Mouse (Mus musculus) midbrain, embryonic 11.5 days (tissue): ENCODE measurements around the gene Cdc34b. TPM values are rescaled to one million over a fixed set of nuclear protein-coding genes. Genes with fewer than 3 reads are reported as not detected.

Experiments used
- ATAC-seq: fragments of 200-750 bp; cut with Nextera tagmentation; 2 replicates; pipeline ENCODE4 v1.8.0; 2017; ENCODE audit warnings: moderate TSS enrichment, moderate library complexity; ENCODE audit not compliant: low FRiP score
- DNase-seq: peaks from one replicate; pipeline ENCODE4 v3.0.0; 2015; ENCODE audit warnings: low spot score; ENCODE audit errors: missing footprints
- H3K27ac ChIP-seq: fragments of 300-500 bp; sonication (generic); 2 replicates; pipeline ENCODE4 v1.5.1; 2014; ENCODE audit warnings: low read depth, low read length
- H3K27me3 ChIP-seq: fragments of 300-500 bp; sonication (generic); 2 replicates; pipeline ENCODE4 v1.6.1; 2014; ENCODE audit warnings: mild to moderate bottlenecking, low read length, moderate library complexity, mixed read lengths; ENCODE audit not compliant: control insufficient read depth, insufficient read depth
- H3K36me3 ChIP-seq: fragments of 300-500 bp; sonication (generic); 2 replicates; pipeline ENCODE4 v1.6.1; 2014; ENCODE audit warnings: mild to moderate bottlenecking, low read length, moderate library complexity, mixed read lengths; ENCODE audit not compliant: control insufficient read depth, insufficient read depth
- H3K4me1 ChIP-seq: fragments of 300-500 bp; sonication (generic); 2 replicates; pipeline ENCODE4 v1.6.1; 2014; ENCODE audit warnings: low read length; ENCODE audit not compliant: control insufficient read depth, insufficient read depth
- H3K4me2 ChIP-seq: fragments of 300-500 bp; sonication (generic); 2 replicates; pipeline ENCODE4 v1.6.1; 2014; ENCODE audit warnings: mild to moderate bottlenecking, moderate library complexity
- H3K4me3 ChIP-seq: fragments of 300-500 bp; sonication (generic); 2 replicates; pipeline ENCODE4 v1.5.1; 2014; ENCODE audit warnings: low read depth, low read length
- H3K9ac ChIP-seq: fragments of 300-500 bp; sonication (generic); 2 replicates; pipeline ENCODE4 v1.6.1; 2014; ENCODE audit warnings: low read length
- H3K9me3 ChIP-seq: fragments of 300-500 bp; sonication (generic); 2 replicates; pipeline ENCODE4 v1.6.1; 2016; ENCODE audit warnings: low read length; ENCODE audit not compliant: control insufficient read depth
- WGBS: fragments of 180-500 bp; shearing (Covaris S2); extraction: QIAGEN DNeasy Blood & Tissue Kit; methylation state at CpG from one replicate; pipeline ENCODE4 v1.1.7; 2014; 5-methylcytosine and 5-hydroxymethylcytosine counted together
- polyA plus RNA-seq: library from polyadenylated mRNA; unstranded; fragments of >200 nt; fragmentation: Nextera tagmentation; extraction: Ambion mirVana; gene quantifications from 2 replicates; pipeline ENCODE4 v1.2.1, GENCODE M21; 2014

Cdc34b gene
- polyA plus RNA-seq, 1 experiment from 2014 or later, result not detected

GRCm38 (mm10) chr11:94762281-94762680, 20.7 kb downstream of the Cdc34b start:
- H3K9ac ChIP-seq, result no peak overlapping the region
- DNase-seq (no peak), ATAC-seq (no peak)
- H3K4me2 ChIP-seq, result no peak overlapping the region
- H3K36me3 ChIP-seq, result no peaks in the 10 kb centered on the region
- H3K4me1 ChIP-seq, result no peaks in the 10 kb centered on the region
- no peaks in the 10 kb centered on the region for H3K9me3 ChIP-seq
- H3K4me3 ChIP-seq, result no peak overlapping the region
- 70% methylated on average over 1 of the region's 1 CpGs for WGBS
- H3K27ac ChIP-seq, result no peak overlapping the region
- no peaks in the 10 kb centered on the region for H3K27me3 ChIP-seq

- H3K36me3 ChIP-seq, result no peaks in the 10 kb centered on the region
- H3K27ac ChIP-seq, result no peak overlapping the region
- 39% methylated on average over 6 of the region's 6 CpGs for WGBS
- no peak overlapping the region for H3K4me2 ChIP-seq
- H3K4me3 ChIP-seq, result no peak overlapping the region
- ATAC-seq (no peak), DNase-seq (no peak)
- no peaks in the 10 kb centered on the region for H3K4me1 ChIP-seq
- H3K9me3 ChIP-seq, result no peaks in the 10 kb centered on the region
- no peaks in the 10 kb centered on the region for H3K27me3 ChIP-seq
- H3K9ac ChIP-seq, result no peak overlapping the region
Measured at GRCm38 (mm10) chr11:94762775-94763174, 21.2 kb downstream of the Cdc34b start.

GRCm38 (mm10) chr11:94767241-94767640, 25.7 kb downstream of the Cdc34b start:
- Histone ChIP-seq H3K27me3 (no peaks in the 10 kb centered on the region), H3K27ac (no peak overlapping the region), H3K4me3 (no peak overlapping the region), H3K4me1 (no peaks in the 10 kb centered on the region), H3K36me3 (no peaks in the 10 kb centered on the region), H3K9me3 (no peaks in the 10 kb centered on the region), H3K9ac (no peak overlapping the region), H3K4me2 (no peak overlapping the region)
- 89% methylated on average over 2 of the region's 2 CpGs for WGBS
- DNase-seq, result no peak
- ATAC-seq, result no peak

GRCm38 (mm10) chr11:94772363-94773055, 30.9 kb downstream of the Cdc34b start:
- no peak overlapping the region for H3K27ac ChIP-seq
- no peak overlapping the region for H3K4me2 ChIP-seq
- WGBS, result 89% methylated on average over 3 of the region's 3 CpGs
- H3K4me3 ChIP-seq, result no peak overlapping the region
- H3K4me1 ChIP-seq, result no peaks in the 10 kb centered on the region
- H3K36me3 ChIP-seq, result no peaks in the 10 kb centered on the region
- ATAC-seq (no peak), DNase-seq (no peak)
- H3K27me3 ChIP-seq, result no peaks in the 10 kb centered on the region
- H3K9ac ChIP-seq, result no peak overlapping the region
- no peaks in the 10 kb centered on the region for H3K9me3 ChIP-seq

- Histone ChIP-seq H3K27me3 (no peaks in the 10 kb centered on the region), H3K36me3 (no peaks in the 10 kb centered on the region), H3K4me3 (no peak overlapping the region), H3K9ac (no peak overlapping the region), H3K4me2 (no peak overlapping the region), H3K9me3 (no peaks in the 10 kb centered on the region), H3K27ac (no peak overlapping the region), H3K4me1 (no peaks in the 10 kb centered on the region)
- DNase-seq (no peak), ATAC-seq (no peak)
- WGBS, result 76% methylated on average over 1 of the region's 1 CpGs
Measured at GRCm38 (mm10) chr11:94773851-94774250, 32.3 kb downstream of the Cdc34b start.

GRCm38 (mm10) chr11:94774887-94775497, 33.4 kb downstream of the Cdc34b start:
- 82% methylated on average over 5 of the region's 5 CpGs for WGBS
- Histone ChIP-seq H3K36me3 (no peaks in the 10 kb centered on the region), H3K27ac (no peak overlapping the region), H3K9me3 (no peaks in the 10 kb centered on the region), H3K4me3 (no peak overlapping the region), H3K4me2 (no peak overlapping the region), H3K27me3 (no peaks in the 10 kb centered on the region), H3K9ac (no peak overlapping the region), H3K4me1 (no peaks in the 10 kb centered on the region)
- no peak for ATAC-seq
- no peak for DNase-seq

- no peak for ATAC-seq
Measured at GRCm38 (mm10) chr11:94782603-94783002, 41.0 kb downstream of the Cdc34b start, which contains the start of gene Tmem92. TSS of gene Tmem92 (minus strand) at chr11:94782703.

GRCm38 (mm10) chr11:94785247-94785646, 43.7 kb downstream of the Cdc34b start:
- Histone ChIP-seq H3K4me3 (no peak overlapping the region), H3K27ac (no peak overlapping the region), H3K27me3 (no peaks in the 10 kb centered on the region), H3K9me3 (no peaks in the 10 kb centered on the region), H3K4me2 (no peak overlapping the region), H3K9ac (no peak overlapping the region), H3K36me3 (no peaks in the 10 kb centered on the region), H3K4me1 (no peaks in the 10 kb centered on the region)
- 13% methylated on average over 2 of the region's 2 CpGs for WGBS
- DNase-seq (peak; percentile 90), ATAC-seq (no peak)

More at GRCm38 (mm10) chr11:94782603-94783002, 41.0 kb downstream of the Cdc34b start, which contains the start of gene Tmem92:
- no peak within 1 kb of the TSS for H3K27ac ChIP-seq
- no peak within 1 kb of the TSS for H3K4me3 ChIP-seq
- no peak within 1 kb of the TSS for H3K4me2 ChIP-seq
- DNase-seq, result no peak
- no peak within 1 kb of the TSS for H3K9ac ChIP-seq
- H3K4me1 ChIP-seq, result no peaks in the 10 kb centered on the region
- no peaks in the 10 kb centered on the region for H3K27me3 ChIP-seq
- H3K36me3 ChIP-seq, result no peaks in the 10 kb centered on the region
- H3K9me3 ChIP-seq, result no peaks in the 10 kb centered on the region

GRCm38 (mm10) chr11:94791700-94792099, 50.1 kb downstream of the Cdc34b start:
- no peak overlapping the region for H3K4me3 ChIP-seq
- no peak overlapping the region for H3K27ac ChIP-seq
- H3K27me3 ChIP-seq, result no peaks in the 10 kb centered on the region
- H3K4me1 ChIP-seq, result no peaks in the 10 kb centered on the region
- no peaks in the 10 kb centered on the region for H3K9me3 ChIP-seq
- no peaks in the 10 kb centered on the region for H3K36me3 ChIP-seq
- no peak for ATAC-seq
- no peak overlapping the region for H3K4me2 ChIP-seq
- H3K9ac ChIP-seq, result no peak overlapping the region
- DNase-seq, result no peak
